Mouse (Mus musculus) ES-Bruce4 (cell line): ENCODE measurements around the gene Sorcs2. TPM values are rescaled to one million over a fixed set of nuclear protein-coding genes. Genes with fewer than 3 reads are reported as not detected.

ENCODE experiments used
- H3K27ac ChIP-seq: 2 replicates; pipeline ENCODE4 v1.5.1; 2012; ENCODE audit warnings: low read length, inconsistent platforms; ENCODE audit not compliant: insufficient read depth
- H3K27me3 ChIP-seq: 2 replicates; pipeline ENCODE4 v1.6.1; 2012; ENCODE audit warnings: mild to moderate bottlenecking, low read length, inconsistent platforms; ENCODE audit not compliant: control insufficient read depth, poor library complexity, insufficient read depth, severe bottlenecking
- H3K36me3 ChIP-seq: 2 replicates; pipeline ENCODE4 v1.6.1; 2012; ENCODE audit warnings: inconsistent platforms, mild to moderate bottlenecking, low read length, moderate library complexity; ENCODE audit not compliant: control insufficient read depth, poor library complexity, insufficient read depth, severe bottlenecking
- H3K4me1 ChIP-seq: one replicate; pipeline ENCODE4 v1.8.1; 2011; ENCODE audit warnings: low read length; ENCODE audit not compliant: control insufficient read depth, insufficient read depth
- H3K4me3 ChIP-seq: 2 replicates; pipeline ENCODE4 v1.5.1; 2011; ENCODE audit warnings: low read depth, mild to moderate bottlenecking, low read length
- H3K9ac ChIP-seq: 2 replicates; pipeline ENCODE4 v1.6.1; 2012; ENCODE audit warnings: low read depth, mild to moderate bottlenecking, inconsistent platforms; ENCODE audit not compliant: poor library complexity, severe bottlenecking
- H3K9me3 ChIP-seq: replicated peaks from 2 replicates; pipeline ENCODE4 v1.6.1; 2012; ENCODE audit warnings: mild to moderate bottlenecking, low read length, inconsistent platforms; ENCODE audit not compliant: control insufficient read depth, poor library complexity, insufficient read depth, severe bottlenecking
- CTCF ChIP-seq: IDR thresholded peaks from one replicate; pipeline ENCODE4 v1.8.1; 2011; ENCODE audit warnings: low read depth, low read length
- EP300 ChIP-seq: IDR thresholded peaks from 2 replicates; pipeline ENCODE4 v1.6.1; 2011; ENCODE audit warnings: low read depth, low read length; ENCODE audit not compliant: insufficient read depth
- POLR2A ChIP-seq: IDR thresholded peaks from one replicate; pipeline ENCODE4 v1.8.1; 2011; ENCODE audit warnings: low read length; ENCODE audit not compliant: insufficient read depth
- polyA plus RNA-seq: library from polyadenylated mRNA; stranded (reverse); fragments of >200 nt; gene quantifications from 2 replicates; pipeline ENCODE4 v1.2.4, GENCODE M21; 2011; ENCODE audit warnings: low read depth; ENCODE audit not compliant: missing spikeins, insufficient read depth, insufficient read length

The Sorcs2 gene
- polyA plus RNA-seq, 1 experiment: 1.2 TPM

GRCm38 (mm10) chr5:36213310-36213709 is 184.6 kb downstream of the Sorcs2 start:
- no peak for TF ChIP-seq POLR2A
- TF ChIP-seq EP300: no peak
- TF ChIP-seq CTCF: no peak
- no peak overlapping the region for H3K9ac ChIP-seq
- H3K36me3 ChIP-seq: no peaks in the 10 kb centered on the region
- no peaks in the 10 kb centered on the region for H3K4me1 ChIP-seq
- no peak overlapping the region for H3K4me3 ChIP-seq
- no peak overlapping the region for H3K27ac ChIP-seq
- no peaks in the 10 kb centered on the region for H3K9me3 ChIP-seq
- H3K27me3 ChIP-seq: no peaks in the 10 kb centered on the region

- no peaks in the 10 kb centered on the region for H3K9me3 ChIP-seq
- no peaks in the 10 kb centered on the region for H3K4me1 ChIP-seq
- H3K4me3 ChIP-seq: no peak overlapping the region
- no peak overlapping the region for H3K27ac ChIP-seq
- H3K9ac ChIP-seq: no peak overlapping the region
- no peaks in the 10 kb centered on the region for H3K36me3 ChIP-seq
- no peaks in the 10 kb centered on the region for H3K27me3 ChIP-seq
- TF ChIP-seq POLR2A: no peak
- TF ChIP-seq CTCF: no peak
- TF ChIP-seq EP300: no peak
Observed at GRCm38 (mm10) chr5:36208803-36209202, 189.1 kb downstream of the Sorcs2 start.

GRCm38 (mm10) chr5:36205397-36205796 is 192.5 kb downstream of the Sorcs2 start:
- no peak for TF ChIP-seq CTCF
- no peak for TF ChIP-seq POLR2A
- TF ChIP-seq EP300: no peak
- Histone ChIP-seq H3K27ac (no peak overlapping the region), H3K36me3 (no peaks in the 10 kb centered on the region), H3K4me1 (no peaks in the 10 kb centered on the region), H3K9ac (no peak overlapping the region), H3K9me3 (no peaks in the 10 kb centered on the region), H3K27me3 (no peaks in the 10 kb centered on the region), H3K4me3 (no peak overlapping the region)

GRCm38 (mm10) chr5:36203916-36204315 is 194.0 kb downstream of the Sorcs2 start, which contains the start of gene Psapl1:
TSS of gene Psapl1 (plus strand) at chr5:36204021.
- TF ChIP-seq EP300: no peak
- no peak for TF ChIP-seq CTCF
- TF ChIP-seq POLR2A: no peak
- Histone ChIP-seq H3K9ac (no peak within 1 kb of the TSS), H3K27ac (no peak within 1 kb of the TSS), H3K4me3 (no peak within 1 kb of the TSS), H3K27me3 (no peaks in the 10 kb centered on the region), H3K9me3 (no peaks in the 10 kb centered on the region), H3K36me3 (no peaks in the 10 kb centered on the region), H3K4me1 (no peaks in the 10 kb centered on the region)

GRCm38 (mm10) chr5:36203421-36203820 is 194.5 kb downstream of the Sorcs2 start:
- H3K9ac ChIP-seq: no peak overlapping the region
- no peak overlapping the region for H3K27ac ChIP-seq
- H3K9me3 ChIP-seq: no peaks in the 10 kb centered on the region
- no peak for TF ChIP-seq EP300
- TF ChIP-seq POLR2A: no peak
- TF ChIP-seq CTCF: no peak
- H3K36me3 ChIP-seq: no peaks in the 10 kb centered on the region
- no peaks in the 10 kb centered on the region for H3K4me1 ChIP-seq
- H3K4me3 ChIP-seq: no peak overlapping the region
- no peaks in the 10 kb centered on the region for H3K27me3 ChIP-seq

GRCm38 (mm10) chr5:36202781-36203180 is 195.2 kb downstream of the Sorcs2 start:
- Histone ChIP-seq H3K36me3 (no peaks in the 10 kb centered on the region), H3K9me3 (no peaks in the 10 kb centered on the region), H3K27me3 (no peaks in the 10 kb centered on the region), H3K4me3 (no peak overlapping the region), H3K4me1 (no peaks in the 10 kb centered on the region), H3K27ac (no peak overlapping the region), H3K9ac (no peak overlapping the region)
- TF ChIP-seq CTCF (no peak), EP300 (no peak), POLR2A (no peak)
